Mouse (Mus musculus): ENCODE measurements around the gene Slc34a3.
"Not testable (repeated sequence)": the region's sequence is repeated elsewhere in the genome, so short reads cannot be mapped to it uniquely, and the experiment has no call there.

Slc34a3 gene

DNA sequence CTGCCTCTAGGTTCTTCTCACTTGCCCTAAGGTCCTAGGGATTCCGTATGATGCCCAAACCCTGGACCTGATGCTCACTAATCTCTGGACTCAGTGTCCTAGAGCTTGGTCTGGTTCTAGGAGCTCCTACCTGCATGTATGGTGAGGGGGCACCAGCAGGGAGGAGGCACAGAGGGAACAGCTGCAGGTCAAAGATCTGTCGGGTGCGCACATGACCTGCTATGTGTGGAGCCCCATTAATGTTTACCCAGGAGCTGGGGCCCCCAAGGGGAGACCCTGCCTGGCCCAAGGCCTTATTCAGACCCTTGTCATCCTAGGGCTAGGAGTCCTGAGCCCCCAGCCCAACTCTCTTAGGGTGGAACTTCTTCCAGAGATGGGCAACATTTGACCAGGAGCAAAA is at the start of gene Slc34a3:
TSS of gene Slc34a3 (minus strand) at position 315 of the 400 bp plus-strand sequence.
- peak; percentile 61 for DNase-seq

DNA sequence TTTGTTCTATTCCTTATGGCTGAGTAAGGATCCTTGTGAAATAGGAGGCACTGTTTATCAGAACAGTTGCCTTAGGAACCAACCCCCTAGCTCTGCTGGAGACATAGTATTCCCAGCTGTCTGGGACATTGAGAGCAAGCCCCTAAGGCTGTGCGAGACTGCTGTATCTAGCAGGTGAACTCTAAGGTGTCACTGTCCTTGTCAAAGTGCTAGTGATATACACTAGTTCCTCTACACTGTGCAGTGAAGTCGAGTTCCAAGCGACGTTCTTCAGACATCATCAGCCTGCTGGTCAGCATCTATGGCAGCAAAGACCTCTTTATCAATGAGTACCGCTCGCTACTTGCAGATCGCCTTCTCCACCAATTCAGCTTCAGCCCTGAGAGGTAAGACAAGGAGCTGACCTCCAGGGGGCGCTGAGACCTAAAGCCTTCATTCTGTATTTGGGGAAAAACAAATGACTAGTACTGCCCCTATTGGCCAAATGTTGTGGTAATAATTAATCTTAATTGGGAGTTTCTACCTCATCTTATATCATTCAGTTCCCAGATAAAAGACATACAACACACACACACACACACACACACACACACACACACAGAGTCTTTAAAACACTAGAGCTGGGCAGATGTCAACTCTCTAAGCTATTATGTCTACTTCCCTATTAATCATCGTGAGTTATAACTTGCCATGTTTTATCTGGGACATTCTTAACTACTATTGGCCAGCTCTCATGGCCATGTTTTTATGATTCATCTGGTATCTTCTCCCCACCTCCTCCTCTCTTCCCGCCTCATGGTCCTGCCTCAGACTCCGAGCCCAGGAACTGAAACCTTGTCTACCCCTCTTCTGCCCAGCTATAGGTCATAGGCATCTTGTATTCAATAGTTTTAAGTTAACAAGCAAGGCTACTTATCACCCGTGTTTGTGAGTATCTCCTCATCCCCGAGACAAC is 45.0 kb upstream of the Slc34a3 start:
- peak; percentile 91 for DNase-seq

DNA sequence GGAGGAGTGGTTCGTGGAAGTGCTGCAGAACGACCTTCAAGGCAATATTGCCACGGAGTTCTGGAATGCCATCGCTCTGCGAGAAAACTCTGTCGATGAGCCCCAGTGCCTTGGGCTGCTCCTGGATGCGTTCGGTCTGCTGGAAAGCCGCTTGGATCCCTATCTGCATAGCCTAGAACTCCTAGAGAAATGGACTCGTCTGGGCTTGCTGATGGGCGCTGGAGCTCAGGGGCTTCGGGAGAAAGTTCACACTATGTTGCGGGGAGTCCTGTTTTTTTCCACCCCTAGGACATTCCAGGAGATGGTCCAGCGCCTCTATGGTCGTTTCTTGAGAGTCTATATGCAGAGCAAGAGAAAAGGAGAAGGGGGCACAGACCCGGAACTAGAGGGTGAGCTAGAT is 38.8 kb upstream of the Slc34a3 start:
- DNase-seq = no peak

DNA sequence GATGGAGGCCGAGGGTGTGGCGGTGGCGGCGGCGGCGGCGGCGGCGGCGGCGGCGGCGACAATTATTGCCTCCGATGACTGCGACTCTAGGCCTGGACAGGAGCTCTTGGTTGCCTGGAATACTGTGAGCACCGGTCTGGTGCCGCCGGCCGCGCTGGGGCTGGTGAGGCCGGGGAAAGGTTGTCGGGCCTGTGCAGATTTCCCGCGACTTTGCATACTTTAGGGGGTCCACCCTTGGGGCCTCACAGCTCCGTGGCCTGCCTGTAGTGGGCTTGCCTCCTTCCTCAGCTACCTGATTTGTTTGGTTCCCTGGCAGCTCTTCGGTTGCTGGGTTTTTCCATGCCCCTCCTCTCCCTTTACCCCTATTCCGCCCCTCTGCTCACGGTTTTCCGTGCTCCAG is 38.4 kb upstream of the Slc34a3 start:
- DNase-seq = no peak

DNA sequence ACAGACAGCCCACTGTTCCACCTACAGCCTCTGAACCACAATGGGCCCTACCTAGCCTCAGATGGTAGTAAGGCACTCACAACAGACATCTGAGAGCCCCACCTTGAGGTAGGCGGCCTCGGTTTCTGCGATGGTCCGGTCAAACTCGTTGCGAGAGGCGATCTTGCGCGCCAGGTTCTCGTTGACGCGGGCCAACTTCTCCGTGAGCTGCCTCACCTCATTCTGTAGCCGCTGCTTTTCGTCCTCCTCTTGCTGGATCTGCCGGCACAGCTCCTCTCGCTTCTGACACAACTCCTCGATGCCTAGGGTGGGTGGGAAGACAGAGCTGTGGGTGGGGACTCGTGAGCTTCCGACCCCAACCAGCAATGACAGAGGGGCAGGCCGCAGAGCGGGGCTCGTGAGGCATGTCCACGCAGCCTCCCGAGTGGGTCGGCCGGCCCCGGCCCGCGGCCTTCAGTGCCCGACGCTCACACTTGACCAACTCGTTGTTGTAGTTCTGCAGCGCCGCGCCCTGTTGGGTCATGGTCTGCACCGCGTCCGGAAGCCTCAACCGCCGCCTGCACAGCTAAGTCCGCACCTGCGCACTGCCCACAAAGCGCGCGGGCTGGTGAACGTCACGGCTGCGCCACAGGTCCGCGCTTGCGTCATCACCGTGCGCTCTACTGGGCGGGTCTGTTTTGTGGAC is 37.8 kb upstream of the Slc34a3 start, which contains the start of the genes Ssna1 and Anapc2:
TSS of gene Ssna1 (minus strand) at position 612 of the 685 bp plus-strand sequence.
TSS of gene Anapc2 (plus strand) at position 652 of the 685 bp plus-strand sequence.
- peak; percentile 99 for DNase-seq

DNA sequence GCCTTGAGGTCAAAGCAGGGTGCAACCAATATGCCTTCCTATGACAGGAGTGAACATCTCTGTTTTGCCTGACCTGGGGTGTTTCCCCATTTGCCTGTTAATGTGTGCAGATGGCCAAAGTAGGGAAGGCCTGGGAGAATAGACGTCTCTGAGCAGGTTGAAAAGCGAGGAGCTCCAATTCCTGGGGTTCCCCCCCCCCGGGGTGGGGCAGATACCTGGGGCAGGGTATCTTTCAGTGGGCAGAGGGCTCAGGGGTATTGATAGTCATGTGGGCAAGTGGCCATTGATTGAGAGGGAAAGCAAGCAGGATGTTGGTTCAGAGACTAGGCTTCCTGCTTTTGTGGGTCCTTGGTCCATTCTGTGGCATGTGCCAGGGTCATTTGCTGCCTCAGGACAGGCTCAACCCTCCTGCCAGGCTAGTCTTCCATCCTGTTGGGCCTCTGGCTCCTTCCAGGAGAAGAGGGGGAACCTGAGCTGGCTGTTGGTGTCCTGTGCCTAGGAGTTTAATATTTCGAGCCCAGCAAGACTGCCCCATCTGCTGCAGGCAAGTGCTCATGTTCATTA is 33.7 kb upstream of the Slc34a3 start:
- no peak for DNase-seq

DNA sequence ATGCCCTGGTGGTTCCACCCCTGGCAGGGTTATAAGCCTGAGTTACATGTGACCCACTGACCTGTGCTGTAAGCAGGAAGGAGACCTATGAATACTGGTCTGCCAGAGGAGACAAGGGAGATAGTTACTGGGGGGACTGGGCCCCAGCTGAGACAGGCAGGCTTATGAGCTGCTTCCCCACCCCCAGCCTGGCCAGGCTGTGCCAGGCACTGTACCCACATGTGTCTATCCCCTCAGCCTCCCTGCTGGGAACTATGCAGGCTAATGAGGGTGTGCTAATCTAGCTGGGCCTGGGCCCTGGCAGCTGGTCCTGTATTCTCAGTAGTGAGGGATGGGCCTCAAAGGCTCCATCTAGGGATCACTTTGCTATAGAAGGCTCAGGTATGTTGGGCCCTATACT is 33.1 kb upstream of the Slc34a3 start:
- no peak for DNase-seq

DNA sequence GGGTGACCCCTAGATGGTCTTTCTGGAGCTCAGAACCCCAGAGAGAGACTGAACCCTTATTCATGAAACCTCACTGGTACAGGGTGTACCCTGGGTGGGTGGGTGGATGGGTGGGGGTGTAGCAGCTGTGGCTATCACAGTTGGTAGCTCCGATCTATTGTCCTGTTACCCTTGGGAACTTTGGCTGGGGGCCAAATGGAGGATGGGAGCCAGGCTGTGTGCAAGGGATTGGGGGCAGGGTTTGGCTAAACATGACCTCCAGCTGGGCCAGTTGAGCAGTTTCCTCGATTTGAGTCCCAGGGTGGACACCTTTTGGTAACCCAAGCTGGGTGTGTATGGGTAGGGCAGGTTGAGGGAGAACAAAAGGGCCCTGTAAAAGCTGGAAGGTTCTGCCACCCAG is 32.6 kb upstream of the Slc34a3 start:
- peak; percentile 75 for DNase-seq

DNA sequence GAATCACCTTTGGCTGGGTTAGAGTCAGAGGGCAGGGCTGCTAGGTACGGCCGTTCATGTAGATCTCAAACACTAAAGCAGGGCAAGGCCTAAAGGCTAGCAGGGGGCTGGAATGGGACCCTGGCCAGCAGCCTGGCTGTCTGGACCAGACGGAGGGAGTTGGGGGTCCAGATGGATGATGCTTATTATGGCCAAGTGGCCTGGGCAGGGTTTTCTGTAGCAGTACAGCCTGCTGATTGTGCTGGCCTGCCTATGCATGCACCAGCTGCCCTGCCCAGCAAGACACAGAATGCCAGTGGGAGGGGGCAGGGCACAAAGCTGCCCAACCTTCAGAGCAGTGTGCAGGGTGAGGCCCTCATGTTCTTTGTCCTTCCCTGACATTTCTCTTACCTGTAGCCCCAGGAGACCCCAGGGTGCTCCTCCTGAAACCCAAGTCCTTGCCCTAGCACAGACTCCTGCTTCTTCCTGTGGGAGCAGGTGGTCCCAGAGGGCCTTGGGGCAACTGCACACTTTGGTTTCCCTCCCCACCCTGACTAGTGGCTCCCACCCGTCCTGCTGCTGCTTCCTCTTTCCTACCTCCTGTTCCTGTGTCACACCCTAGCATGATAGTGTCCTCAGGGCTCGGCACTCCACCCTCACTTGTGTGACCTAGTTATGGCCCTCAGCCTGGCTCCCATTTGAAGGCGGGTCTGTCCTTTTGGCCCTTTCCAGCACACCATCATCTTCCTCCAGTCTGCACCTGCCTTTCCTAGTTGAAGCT is 31.9 kb upstream of the Slc34a3 start:
- DNase-seq = peak; percentile 49

DNA sequence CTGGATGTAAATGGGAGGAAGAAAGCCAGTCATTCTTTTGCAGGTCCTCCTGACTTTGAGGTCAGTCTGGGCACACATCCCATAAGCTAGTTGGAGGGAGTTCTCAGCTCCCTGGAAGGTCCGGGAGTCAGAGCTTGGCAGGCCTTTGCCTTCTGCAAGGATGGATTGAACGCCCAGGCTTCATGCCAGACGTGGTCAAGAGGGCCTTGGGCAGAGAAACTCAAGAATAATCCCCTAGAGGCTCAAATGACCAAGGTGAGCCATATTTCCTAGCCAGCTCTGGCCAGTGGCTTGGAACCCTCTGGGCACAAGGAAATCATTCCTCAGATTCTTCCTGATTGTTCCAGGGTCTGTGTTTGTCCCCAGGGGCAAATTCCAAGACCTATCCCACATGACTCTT is 30.7 kb upstream of the Slc34a3 start:
- peak; percentile 72 for DNase-seq

DNA sequence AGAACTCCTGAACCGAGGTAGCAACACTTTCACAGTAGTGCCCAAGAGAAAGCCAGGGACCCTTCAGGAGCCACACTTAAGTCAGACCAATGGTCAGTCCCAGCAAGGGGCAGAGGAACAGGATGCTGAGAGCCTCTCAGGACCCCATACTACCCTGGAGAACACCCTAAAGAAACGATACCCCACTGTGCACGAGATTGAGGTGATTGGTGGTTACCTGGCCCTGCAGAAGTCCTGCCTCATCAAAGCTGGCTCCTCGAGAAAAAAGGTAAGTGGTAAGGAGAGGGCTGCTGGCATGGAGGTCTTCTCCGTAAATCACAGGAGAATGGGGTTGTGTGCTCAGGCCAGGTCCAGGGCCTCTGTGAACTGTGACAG is 30.1 kb upstream of the Slc34a3 start:
- no peak for DNase-seq

DNA sequence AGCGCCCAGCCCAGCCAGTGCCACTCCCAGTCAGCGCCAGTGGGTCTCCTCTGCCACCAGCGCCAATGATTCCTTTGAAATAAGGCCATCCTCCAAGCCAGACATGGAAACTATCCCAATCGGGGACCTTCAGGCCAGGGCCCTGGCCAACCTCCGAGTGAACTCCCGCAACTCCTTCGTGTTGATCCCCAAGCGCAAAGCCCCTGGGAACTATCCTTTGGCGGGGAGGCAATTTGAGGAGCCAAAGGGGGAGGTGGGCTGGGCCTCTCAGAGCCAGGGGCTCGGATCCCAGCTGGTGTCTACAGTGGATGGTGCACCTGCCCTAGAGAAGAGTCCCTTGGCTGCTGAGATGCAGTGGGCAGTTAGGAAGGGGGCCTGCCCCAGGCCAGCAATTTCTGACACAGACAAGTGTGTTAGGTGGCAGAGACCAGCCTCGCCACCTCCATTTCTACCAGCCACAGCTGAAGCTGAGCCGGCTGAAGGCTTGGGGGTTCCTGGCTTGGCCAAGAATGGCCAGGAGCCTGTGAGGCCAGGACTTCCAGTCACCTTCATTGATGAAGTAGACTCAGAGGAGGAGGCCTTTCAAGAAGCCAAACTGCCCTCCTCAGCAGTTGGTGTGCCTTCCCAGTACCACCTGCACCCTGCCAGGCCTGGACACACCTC is 29.6 kb upstream of the Slc34a3 start:
- no peak for DNase-seq

DNA sequence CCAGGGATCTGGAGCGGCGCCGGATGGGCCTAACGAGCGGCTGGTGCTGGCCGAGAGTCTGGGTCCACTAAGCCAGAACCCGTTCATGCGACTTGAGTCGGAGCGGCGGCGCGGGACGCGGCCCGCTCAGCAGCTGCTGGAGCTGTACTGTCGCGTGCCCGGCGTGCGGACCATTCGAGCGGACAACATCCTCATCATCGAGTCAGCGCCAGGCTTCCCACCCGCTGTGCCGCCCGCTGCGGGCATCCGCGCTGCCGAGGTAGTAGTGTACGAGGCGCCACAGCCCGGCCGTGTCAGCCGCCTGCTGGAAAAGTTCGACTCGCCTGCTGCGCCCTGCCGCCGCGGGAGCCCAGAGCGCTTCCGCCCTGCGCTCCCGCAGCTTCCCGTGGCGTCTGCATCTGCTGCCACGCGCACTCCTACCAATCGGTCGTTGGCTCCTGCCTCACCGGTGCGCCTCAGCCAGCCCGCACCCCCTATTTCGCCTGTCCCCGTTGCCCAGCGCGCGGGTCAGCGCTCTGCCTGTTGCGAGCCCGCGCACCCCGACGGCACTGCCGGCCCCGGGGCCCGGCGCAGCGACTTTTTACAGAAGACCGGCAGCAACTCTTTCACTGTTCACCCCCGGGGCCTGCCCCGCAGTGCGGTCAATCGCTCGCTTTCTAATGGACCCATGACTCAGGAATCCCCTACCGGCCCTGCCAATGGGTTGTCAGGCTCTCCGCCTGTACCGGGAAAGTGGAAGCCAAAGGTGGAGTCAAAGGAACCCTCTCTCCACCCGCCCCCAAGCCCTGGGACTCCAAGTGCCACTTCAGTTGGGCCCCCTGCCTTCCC is 28.8 kb upstream of the Slc34a3 start:
- DNase-seq = peak; percentile 63

DNA sequence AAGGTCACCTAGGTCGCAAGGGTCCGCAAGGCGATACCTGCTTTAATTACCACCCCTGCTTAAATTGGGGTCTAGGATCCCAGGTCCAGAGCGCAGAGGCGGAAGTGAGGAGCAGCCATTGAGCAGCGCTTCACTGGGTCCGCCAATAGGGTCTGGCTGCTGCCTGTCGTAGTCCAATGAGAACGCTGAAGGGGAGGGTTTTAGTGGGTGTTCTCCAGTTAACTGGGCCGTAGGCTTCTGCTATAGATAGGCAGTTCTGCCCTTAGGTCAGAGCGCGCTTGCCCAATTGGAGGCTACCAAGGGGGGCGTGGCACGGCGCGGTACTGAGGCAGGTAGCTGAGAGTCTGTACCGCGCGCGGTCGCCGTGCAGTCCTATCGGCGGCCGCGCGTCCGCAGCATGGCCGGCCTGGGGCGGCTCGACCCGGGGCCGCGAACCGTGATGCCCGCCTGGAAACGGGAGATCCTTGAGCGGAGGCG is 28.2 kb upstream of the Slc34a3 start, which contains the start of gene Tprn:
TSS of gene Tprn (plus strand) at position 328 of the 477 bp plus-strand sequence.
- DNase-seq = peak; percentile 97

DNA sequence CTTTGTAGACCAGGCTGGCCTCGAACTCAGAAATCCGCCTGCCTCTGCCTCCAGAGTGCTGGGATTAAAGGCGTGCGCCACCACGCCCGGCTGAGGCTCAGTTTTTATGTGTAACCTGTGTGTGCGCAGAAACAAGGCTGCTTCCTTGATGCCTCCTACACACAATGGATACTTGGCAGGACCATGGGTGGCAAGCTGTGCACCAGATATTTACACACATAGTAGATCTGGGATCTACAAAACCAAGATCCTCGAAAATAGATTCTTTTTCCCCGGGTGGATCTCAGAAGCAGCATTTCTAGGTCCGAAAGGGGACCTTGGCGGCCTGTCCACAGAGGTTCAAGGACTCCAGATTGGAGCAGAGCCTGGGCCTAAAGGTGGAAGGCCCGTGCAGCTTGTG is 27.7 kb upstream of the Slc34a3 start:
- DNase-seq = no peak

DNA sequence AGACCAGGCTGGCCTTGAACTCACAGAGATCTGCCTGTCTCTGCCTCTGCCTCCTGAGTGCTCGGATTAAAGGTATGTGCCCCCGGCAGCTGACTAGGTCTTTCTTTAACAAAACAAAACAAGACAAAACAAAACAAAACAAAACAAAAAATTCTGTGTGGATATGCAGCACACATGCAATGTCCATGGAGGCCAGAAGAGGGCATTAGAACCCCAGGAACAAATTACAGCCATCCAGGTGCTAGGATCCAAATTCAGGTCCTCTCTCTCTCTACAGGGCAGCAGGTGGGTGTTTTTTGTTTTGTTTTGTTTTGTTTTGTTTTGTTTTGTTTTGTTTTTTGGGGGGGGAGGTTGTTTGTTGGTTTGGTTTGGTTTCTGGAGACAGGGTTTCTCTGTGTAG is 24.7 kb upstream of the Slc34a3 start:
- no peak for DNase-seq

DNA sequence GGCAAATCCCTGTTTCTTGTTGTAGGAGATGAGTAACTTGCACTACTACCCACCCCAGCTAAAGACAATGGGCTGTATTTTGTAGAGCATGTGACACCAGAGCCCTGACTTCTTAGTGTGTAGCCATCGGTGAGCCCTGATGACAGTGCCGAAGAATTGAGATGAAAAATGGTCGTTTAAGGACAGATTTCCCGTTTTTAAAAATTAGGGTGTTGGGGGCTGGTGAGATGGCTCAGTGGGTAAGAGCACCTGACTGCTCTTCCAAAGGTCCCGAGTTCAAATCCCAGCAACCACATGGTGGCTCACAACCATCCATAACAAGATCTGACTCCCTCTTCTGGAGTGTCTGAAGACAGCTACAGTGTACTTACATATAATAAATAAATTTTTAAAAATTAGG is 23.1 kb upstream of the Slc34a3 start:
- DNase-seq = not testable (repeated sequence)

DNA sequence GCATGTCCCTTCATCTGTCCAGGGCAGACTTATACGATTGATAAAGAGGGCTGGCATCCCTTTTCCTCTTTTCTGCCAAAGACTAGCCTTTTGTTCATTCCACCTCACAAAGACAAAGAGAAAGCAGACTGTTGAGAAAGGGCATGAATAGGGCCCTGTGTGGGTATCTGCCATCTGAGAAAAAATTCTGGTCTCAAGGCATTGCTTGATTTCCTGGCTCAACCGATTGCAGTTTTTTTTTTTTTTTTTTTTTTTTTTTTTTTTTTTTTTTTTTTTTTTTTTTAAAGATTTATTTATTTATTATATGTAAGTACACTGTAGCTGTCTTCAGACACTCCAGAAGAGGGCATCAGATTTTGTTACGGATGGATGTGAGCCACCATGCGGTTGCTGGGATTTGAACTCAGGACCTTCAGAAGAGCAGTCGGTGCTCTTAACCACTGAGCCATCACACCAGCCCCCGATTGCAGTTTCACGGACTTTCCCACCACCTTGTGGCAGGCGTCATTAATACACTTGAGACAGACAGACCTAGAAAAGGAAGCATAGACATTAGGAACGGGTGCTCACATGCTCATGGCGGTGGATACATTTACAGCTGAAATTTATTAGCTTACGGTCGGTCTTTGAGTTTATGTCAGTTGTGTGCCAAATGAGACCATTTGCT is 22.4 kb upstream of the Slc34a3 start:
- DNase-seq = peak; percentile 78

DNA sequence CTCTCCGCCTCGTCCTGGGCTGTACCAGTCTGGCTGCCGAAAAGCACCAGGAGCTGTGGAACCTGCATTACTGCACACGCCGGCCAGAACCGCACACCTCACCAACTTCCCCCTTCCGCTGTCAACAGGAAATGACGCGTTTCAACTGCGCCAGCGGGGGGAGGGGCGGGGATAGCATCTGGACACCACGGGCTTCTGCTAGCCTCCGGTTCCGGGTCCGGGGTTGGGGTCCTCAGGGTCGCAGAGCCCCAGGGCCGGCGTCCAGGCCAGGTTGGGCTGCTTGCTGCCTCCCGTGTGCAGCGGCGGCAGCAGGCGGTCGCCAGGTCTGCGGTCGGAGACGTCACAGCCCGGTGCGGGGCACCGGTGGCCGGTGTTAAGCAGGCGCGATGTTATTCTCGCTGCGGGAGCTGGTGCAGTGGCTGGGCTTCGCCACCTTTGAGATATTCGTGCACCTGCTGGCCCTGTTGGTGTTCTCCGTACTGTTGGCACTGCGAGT is 21.2 kb upstream of the Slc34a3 start, which contains the start of gene Tmem203:
TSS of gene Tmem203 (plus strand) at position 156 of the 496 bp plus-strand sequence.
- peak; percentile 94 for DNase-seq

DNA sequence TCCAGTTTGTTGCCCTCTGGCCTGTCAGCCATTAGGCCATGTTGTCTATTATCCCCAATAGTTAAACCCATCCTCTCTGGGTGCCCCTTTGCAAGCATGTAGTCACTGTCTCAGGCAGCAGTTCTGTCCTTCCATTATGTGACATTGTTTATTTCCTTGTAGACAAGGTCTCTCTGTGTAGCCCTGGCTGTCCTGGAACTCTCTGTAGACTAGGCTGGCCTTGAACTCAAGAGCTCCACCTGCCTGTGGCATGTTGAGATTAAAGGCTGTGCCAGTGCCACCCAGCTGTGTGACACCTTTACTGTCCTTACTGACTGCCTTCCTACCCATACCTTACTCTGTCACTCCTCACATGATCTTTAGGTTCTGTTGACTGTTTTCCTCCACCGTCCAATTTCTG is 18.2 kb upstream of the Slc34a3 start:
- peak; percentile 51 for DNase-seq
